Mouse (Mus musculus) layer of hippocampus, adult 11-12 months (tissue): ENCODE measurements at regions not wholly inside any gene's neighbourhood (a gene's known extent, or its start where the extent isn't known, plus 50 kb on each side); places are given as distances from the start of the nearest gene placed in this dataset.

Experiments
- DNase-seq: peaks from one replicate; pipeline ENCODE4 v3.0.0; 2022; ENCODE audit warnings: low spot score

DNA sequence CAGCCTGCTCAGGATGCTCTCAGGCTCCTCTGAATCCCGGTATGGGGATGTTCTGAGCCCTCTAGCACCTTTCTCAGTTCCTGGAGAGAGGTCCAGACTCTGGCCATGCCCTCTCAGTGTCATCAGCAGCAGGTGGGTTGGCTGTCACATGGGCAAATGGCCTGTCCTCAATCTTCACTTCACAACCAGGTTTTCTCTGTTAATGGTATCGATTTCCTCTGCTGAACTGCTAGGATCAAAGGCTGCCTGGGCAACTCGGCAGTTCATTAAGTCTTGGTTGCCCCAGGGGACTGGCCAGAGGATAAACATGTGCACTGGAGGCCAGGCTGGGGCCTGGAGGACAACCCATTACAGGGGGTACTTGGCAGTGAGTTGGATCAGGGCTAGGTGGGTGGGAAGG is 156.2 kb downstream of the Trim29 start:
- DNase-seq: no peak

DNA sequence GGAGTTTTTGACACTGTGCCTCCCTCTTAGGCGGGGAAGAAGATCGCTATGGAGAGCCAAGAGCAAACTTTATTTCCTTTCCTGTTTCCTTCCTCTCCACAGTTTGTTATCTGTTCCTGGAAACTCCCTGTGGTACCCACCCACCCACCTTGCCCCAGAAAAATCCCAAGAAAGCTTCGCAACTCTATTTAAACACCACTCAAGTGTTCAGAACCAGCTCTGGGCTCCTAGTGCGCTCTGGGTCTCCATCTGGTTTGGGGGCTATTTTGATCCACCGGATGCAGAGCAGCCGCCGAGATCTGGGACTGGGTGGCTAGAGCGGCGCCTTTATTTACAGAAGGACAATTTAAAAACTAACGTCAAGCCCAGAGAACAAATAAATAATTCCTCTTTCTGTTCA is 158.6 kb downstream of the Trim29 start:
- no peak for DNase-seq

DNA sequence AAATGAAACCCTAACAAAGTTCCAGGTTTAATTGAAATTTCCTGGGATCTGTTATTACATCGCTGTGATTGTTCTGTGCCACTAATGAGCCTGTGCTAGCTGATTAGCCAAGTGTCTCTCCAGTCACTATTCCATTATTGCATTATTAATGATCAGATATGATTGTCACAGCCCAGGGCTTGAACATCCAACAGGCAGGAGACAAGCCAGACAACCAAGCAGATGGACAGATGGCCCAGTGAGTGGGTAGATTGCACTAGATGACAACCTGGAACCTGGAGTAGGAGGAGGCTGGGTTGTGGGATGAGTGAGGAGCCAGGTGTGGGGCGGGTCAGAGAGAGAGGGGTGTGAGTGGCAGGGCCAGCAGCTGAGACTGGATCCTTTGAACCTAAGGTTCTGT is 161.6 kb downstream of the Trim29 start:
- no peak for DNase-seq

DNA sequence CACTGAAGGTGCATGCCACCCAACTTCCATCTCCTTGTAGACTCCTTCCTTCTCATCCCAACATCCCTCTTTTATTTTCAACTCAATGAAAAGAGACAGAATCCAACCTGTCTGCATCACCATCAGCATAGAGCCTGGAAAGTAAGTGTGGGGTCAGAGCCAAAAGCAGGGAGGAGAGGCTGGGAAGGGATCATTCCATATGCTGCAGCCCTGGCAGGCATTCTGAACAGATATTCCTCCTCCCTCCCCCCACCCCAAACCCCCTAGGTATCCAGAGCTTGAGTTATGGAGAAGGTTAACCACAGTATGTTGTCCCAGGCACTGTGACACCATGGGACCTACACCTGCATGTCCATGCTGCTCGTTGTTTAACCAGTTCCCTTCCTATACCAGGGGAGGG is 162.5 kb downstream of the Trim29 start:
- no peak for DNase-seq

DNA sequence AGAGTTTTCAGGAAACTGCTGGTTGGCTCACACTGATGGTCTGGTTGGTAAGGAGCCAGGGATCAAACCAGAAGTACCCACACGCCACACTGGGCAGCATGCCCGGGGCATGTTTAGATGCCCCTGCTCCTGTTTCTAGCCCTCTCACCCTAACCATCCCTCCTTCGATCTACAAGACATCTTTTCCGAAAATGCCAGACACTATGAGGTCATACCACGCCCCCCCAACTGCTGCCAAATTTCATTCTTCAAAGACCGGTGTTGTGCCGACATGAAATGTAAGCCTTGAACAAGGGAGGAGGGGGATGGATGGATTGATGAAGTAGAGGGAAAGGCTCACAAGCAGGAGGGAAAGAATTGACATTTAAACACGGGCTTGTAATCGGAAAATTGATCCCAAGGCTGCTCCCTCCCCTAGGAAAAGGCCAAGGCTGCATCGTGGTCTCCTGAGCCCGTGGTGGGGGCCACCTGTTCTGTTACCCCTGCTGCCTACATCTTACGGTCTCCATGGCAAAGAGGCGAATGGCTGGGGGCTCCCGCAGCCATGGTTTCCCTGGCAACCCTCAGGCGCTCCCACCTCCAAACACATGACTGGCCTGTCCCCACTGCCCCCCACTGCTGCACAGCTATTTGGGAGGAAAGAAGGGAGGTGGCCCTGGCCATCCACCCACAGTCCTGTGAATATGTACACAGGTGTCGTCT is 163.1 kb downstream of the Trim29 start:
- DNase-seq: no peak

DNA sequence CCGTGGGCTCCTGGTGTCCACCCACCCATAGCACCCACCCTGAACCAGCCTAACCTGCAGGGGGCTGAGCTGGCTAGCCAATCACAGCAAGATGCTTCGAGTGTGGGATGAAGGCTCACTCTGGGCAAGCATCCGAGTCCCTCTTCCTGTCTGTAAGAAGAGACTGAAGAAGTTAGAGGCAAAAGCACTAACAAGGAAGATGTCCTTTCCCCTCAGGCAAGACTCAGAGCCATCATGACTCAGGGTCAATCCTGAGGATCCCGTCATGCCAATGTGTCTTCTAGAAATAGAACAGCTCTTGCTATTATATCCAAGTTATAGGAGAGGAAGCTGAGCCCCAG is 163.6 kb downstream of the Trim29 start:
- no peak for DNase-seq

DNA sequence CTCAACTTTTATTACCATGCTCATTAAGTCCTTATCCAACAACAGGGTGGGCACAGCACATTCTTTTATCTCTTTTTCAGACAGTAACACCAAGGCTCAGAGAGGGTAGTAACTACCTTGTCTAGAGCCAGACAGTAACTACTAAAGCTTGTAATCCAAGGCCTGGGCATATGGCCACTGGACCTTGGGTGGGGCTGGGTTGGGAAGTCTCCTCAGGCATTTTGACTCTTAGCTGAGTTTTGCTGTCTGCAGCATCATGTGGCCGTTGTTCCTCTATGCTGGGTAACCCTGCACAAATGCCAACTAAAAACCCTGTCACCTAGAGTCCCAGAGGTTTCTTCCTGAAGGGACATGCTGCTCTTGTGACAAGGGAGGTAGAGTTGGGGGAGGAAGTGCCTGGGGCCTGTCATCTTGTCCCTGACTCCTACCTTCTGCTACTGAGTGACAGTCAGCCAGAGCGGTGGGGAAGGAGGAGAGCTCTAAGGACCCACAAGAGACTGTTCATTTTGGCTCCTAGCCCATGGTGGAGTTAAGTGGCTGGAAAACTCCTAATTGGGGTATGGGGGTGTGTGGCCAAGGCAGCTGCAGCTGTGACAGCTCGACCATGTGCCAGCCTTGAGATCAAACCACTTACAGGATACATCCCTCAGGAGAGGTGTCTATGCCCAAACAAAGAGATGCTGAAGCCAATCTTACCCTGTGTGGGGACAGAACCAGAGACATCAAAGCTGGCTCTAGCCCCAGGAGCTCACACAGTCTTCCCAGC is 170.4 kb downstream of the Trim29 start:
- no peak for DNase-seq

DNA sequence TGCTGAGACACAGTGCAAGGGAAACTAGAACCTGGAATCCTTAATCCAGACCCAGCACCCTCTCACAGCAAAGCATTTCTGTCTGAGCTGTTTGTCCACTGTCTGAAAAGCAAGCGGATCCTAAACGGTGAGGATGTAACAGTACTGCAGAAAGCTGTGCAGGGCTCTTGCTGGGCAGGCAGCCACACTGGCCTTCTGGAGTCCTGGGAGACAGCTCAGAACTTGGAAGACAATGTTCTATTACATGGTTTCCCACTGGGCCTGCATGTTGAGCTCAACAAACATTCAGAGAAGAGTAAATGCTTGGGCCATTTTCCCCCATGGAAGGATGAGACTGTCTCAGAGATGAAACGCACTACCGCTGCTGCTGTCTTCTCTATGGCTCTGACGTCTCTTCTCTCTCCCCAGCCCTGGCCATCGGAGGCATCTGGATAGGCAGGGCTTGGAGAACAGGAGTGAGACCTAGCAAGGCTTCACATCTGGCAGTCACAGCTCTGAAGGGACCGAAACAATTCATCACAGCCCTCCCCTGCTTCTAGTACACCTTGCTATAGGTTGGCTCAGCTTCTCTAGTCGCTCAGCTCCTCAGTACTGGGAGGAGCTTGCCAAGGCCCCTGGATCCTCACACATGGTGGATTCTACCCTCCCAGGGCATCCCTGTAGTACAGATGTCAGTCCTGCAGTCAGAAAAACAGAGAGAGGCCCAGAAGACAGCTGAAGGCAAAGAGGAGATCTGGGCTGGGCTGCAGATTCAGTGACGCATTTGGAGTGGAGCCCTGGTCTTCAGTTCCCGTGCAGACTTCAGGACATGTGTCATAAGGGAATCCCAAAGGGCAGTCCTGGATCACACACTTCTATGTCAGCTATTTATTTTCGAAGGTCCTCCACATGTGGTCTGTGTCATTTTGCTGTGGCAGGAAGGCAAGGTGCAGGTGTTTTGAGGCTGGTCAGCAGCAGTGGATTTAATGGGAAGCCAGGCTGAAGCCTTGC is 171.7 kb downstream of the Trim29 start:
- DNase-seq: peak; percentile 66

DNA sequence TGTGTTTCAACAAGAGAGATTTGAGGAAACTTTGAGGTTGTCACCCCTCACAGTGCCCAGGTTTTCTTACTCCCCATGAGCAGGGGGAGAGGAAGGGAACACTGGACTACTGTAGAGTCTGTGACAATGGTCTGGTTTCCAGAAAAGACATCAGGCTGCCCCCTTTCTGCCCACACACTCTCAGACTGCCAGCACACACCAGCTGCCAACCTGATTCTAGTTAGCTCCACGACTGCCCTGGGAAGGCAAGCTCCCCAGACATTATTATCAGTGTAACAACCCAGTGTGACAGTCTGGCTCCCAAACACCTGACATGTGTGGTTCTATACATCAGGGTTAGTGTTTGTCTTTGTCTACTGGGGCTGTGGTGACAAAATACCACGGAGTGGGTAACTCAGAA is 172.5 kb downstream of the Trim29 start:
- peak; percentile 39 for DNase-seq

DNA sequence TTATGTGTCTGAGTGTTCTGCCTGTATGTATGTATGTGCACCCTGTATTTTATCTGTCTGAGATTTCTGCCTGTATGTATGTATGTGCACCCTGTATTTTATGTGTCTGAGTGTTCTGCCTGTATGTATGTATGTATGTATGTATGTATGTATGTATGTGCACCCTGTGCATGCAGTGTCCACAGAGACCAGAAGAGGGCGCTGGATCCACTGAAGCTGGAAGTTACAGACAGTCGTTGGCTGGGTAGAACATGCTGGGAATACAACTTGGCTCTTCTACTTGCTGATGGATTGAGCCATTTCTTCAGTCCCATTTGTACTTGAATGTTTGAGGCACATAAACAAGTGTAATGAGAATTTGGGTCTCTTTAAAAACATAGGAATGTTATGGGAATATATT is 173.3 kb downstream of the Trim29 start:
- DNase-seq: no peak

DNA sequence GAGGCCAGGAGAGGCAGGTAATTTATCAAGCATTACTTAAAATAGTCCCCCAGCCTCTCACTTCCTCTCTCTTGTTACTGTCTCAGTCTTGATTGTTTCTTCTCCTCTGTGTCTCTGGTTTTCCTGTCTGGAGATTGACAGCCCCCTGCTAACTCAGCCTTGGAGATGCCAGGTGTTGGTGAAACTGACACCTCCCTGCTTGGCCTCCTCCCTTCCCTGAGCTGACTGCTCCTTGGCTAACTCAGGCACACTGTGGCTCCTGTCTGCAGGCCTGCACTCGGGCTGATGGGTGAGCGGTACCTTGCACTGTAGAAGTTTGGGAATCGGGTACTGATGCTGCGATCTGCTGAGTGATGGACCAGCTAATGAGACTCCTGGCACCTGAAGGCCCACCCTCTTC is 176.1 kb downstream of the Trim29 start:
- DNase-seq: no peak

DNA sequence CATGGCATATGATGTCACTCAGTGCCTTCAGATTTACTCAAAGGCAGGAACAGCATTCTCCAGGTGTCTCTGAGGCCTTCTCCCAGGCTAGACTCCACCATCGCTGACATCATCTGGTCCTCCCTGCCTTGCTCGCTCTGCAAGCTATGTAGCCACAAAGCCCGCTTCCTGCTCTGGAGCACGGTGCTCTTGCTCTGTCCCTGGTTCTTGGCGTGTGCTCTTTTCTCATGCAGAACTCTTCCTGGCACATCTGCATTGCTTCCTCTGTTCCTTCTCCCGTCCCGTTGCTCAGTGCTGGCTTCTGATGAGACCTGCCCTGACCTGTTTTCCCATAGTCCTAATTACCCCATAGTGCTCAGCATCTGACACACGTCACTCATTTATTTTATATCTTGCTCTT is 178.6 kb downstream of the Trim29 start:
- no peak for DNase-seq

DNA sequence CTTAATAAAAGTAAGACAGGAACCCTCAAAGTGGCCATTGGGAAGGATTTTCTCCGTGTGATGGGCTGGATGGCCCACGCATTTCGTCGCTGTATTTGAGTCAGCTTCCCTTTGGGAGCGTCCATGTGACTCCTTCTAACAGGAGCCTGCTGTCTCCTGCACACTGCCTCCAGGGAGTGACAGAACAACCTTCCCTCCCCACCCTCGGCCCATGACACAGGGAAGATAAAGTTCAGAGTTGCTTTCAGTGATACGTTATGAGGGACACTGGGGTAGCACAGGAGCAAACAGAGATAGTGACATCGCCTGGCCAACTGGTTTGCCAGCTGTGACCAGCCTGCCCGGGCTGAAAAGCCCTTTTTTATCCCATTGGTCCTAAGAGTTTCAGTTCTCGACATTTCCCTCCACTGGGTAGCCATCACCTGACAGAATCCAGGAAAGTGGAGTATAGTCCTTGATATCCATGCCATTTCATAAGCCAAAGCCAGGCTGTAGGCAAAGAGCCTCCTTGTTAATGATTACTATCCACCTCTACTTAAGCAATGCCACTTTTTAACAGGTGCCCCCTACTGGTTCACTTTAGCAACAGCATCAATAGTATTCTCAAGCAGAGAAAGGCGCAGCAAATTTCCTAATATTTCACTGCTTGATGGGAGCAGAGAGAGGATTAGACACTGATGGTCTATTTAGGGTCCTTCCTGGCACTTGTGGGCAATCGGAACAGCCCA is 180.5 kb downstream of the Trim29 start:
- peak; percentile 60 for DNase-seq

DNA sequence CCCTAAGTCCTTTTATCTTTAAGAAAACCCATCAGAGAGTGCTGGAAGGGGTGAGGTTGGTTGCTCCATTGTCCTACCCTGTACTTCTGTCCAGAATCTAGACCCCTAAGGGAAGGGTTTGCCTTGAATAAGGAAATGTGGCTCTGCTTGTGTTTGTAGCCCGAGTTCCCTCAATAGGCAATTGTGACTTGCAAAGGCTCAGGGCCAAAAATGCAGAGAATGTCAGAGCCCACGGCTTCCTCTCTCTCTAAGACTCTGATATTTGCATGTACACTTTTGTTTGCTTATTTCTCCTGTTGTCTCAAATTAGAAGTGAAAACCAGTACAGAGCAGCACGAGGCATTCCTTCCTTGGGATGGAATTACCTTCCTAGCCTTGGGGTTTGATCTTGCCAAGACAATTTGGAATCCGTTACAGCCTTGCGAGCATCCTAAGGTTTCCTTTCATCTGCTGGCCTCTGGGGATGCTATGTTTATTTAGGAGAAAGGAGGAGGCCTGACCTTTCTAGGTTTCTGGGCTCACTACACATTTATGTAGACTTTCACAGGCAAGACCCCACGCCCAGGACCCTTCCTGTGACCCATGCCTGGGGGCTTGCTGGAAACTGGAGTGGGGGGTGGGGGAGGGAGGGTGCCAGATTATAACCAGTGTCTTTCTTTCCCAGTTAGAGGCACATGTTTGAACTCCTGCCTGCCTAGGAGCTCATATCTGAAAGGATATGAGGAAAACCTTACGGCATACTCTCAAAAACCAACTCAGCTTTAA is 181.8 kb downstream of the Trim29 start:
- DNase-seq: no peak

DNA sequence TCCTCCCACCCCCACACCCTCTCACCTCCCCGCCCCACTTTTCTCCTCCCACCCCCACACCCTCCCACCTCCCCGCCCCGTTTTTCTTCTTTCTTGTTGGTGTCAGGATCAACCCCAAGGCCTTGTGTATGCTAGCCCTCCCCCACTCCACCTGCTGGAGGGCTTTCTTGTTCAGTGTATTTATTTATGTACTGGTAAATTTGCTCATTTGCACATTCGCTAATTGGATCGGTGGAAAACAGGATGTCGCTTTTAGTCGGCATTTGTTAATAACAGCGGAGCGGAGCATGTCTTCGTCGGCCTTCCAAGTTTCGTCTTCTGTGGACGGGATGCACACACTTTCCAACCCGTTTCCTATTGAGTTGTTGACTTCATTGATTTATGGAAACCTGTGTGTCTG is 187.9 kb downstream of the Trim29 start:
- no peak for DNase-seq

DNA sequence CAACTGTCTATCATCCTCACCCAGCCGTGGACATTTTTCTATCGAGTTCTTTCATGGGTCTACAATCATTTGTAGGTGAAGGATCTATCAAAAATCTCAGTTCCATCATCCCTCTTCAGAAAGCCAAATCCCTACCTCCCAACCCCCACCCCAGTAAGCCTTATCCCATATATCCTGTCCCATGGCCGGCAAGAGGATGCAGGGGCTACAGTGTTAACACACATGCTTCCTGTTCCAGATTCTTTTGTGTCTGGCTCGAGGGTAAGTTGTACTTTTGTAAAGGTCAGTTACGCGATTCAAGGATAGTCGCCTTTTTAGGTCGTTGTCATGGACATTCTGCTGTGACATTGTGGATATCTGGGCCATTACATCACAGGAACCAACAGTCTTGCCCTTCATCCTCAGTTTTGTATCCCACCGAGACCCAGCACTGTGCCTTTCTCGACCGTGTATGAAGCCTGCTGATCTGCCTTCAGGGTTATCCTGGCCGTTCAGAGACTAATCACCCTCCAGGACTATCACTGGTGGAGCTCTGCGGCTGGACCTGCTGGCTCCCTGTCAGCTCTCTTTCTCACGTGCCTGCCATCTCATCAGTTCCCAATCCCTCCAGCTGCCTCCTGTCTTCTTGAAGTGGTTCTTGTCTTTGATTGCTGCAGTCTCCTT is 193.8 kb downstream of the Trim29 start:
- no peak for DNase-seq

DNA sequence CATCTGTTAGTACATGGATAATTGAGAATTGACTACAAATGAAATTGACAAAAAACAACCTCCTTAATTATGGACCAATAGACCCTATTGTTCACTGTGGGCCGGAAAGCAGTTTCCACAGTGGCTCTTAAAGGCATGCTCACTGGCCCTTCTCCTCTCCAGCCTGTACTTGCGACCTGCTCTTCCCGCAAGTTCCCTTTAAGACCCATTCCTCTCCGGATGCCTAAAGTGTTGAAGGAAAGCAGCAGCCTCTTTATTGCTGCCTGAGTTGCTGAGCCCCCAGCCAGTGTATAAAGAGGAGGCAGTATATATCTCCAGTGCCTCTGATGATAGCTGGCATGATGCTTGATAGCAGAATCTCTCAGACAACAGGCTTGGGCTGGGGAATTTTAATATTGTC is 195.2 kb downstream of the Trim29 start:
- no peak for DNase-seq

DNA sequence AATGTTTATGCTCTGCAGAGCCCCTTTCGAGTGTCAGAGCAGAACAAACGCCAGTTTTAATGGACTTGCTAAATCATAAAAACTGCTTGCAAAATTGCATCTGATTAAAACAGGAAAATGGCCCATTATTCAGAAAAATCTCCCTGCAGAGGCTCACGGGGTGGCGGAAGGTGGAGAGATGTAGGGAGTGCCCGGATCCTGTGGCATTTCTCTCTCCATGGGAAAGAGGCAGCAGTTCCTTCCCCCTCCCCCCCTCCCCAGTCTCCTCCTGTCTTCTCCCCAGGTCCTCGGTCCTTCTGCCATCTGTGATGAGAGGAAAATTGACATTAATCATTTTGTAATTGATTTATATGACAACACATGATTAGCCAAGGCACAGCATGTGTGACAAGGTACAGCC is 195.6 kb downstream of the Trim29 start:
- DNase-seq: no peak

DNA sequence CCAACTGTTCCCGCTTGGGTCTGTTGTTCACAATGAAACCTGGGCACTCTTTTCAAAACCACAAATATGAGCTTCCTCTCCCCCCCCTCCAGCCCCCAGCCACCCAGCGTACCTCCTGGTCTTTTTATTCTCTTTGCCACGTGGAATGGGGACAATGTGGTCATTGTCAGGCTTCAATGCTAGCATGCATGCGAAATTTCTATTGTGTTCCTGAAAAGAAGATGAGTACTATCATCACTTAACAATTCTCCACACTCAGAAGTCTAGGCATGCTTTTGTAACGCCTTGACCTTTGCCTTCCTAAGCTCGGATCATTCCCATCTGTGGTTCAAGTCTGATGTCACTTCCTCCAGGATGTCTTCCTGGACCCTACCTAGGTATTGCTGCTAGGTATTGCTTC is 202.2 kb downstream of the Trim29 start:
- DNase-seq: no peak

DNA sequence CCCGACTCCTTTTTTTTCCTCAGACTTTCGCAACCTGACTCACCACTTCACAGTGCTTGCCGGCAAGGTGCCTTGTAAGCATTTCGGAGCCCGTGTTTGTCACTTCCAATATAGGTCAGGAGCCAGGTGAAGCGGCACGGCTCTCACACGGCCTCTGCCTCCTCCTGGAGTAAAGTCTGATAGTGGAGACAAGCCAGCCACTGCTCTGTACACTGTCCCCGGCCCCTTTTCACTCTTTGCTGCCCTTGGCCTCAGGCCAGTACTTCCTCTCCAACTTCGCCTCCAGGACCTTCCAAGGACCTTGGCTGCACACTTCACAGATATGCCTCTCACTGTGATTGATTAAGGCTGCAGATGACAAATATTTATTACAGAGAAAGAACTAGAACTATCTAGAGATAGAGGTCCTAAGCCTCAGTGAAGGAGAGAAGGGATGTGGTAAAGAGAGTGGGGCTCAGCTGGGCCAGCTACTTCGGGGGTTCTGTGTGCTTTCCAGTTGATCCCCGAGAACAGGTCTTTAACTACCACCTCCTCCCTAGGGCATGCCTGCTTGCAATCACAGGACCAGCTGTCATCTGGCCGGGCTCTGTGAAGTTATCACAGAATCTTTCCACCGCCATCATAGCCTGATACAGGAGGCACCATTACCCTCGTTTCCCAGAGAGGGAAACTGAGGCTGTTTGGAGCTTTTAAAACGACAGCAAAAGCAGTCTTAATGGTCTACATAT is 204.2 kb downstream of the Trim29 start:
- no peak for DNase-seq
